Mouse (Mus musculus): Measurements from ENCODE around the gene Lrrtm1. TPM values are rescaled to one million over a fixed set of nuclear protein-coding genes. Genes with fewer than 3 reads are reported as not detected.

Lrrtm1 gene
- polyA plus RNA-seq (2016; fragmentation: Nextera tagmentation; extraction: Ambion mirVana), result 0.25 and 1.5 TPM in 2 replicates

DNA sequence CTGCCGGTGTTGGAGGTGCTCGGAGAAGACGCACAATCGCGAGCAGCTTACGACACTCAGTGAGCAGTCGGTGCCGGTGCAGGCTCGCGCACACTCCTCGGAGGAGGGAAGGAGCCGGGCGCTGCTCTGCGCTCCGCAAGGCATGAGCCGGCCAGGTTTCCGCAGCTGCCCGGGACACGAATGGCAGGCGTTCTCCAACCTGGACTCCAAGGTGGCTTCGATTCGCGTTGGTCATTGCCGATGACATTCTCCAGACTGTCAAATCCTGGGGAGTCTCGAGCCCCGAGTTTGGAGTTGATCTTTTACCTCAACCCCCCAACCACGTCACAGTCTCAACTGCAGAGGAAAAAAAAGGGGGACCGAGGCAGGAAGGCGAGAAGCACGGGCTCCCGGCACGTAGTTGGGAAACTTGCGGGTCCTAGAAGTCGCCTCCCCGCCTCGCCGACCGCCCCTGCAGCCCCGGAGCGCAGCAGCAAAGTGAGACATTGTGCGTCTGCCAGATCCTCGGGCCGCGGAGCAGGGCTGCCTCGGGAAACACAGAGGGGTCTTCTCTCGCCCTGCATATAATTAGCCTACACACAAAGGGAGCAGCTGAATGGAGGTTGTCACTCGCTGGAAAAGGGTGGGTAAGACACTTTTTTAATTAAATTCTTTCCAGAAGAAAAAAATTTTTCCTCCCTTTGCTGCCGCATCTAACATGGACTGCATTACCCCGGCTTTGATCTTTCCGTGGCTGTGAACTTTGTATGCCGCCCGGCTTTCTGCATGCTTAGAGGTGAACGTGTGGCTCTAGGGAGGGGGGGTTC is at the start of gene Lrrtm1:
TSS of gene Lrrtm1 (plus strand) at position 89 of the 806 bp plus-strand sequence.
- Histone ChIP-seq H3K9me3 (no peaks in the 10 kb centered on the region), H3K4me1 (peaks cover 7% of the 10 kb centered on the region), H3K27me3 (ENCODE audit: insufficient read depth, poor library complexity, severe bottlenecking) (peaks cover 63% of the 10 kb centered on the region), H3K4me3 (peak within 1 kb of the TSS; percentile 63), H3K27ac (no peak within 1 kb of the TSS), H3K36me3 (no peaks in the 10 kb centered on the region)
- WGBS, result under 1% methylated on average over 53 of the region's 53 CpGs
- DNase-seq (ENCODE audit: low spot score), result no peak

DNA sequence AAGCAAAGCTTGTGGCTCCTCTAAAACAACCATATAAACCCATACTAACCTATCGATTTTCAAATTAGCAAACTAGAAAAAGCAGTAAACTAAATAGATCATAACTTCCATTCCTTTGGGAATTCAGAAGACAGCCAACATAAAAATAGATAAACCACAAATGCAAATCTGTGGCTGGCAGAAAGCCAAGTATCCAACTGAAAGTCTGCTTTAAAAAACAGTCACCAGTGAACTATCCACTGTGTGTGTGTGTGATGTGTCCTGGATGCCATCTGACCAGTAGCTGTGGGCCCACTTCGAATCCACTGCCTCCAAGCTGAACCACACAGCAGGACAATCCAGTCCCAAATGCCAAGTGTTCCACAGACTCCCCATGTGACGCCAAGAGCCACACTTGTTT is 45.8 kb upstream of the Lrrtm1 start:
- 87% methylated on average over 3 of the region's 3 CpGs for WGBS
- H3K4me1 ChIP-seq, result no peaks in the 10 kb centered on the region
- DNase-seq (ENCODE audit: low spot score), result no peak

DNA sequence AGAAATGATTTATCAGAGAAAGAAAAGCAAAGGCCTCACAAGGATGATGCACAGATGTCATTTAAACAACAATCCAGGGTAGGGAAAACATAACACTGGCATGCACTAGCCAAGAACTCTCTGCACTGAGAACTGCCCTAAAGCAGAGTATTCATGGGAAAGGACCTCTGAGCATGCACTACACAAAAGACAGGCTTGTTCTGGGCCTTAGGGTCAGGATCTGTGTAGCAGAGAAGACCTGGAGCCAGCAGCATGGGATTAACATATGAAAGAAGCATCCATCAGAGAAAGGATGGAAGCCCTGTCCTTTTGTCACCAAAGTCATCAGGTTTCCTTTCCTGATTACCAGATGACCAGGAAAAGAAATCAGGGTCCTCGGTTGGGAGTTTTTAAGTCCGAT is 43.1 kb upstream of the Lrrtm1 start:
- no peak for DNase-seq (ENCODE audit: low spot score)
- WGBS, result 81% methylated on average over 2 of the region's 2 CpGs
- H3K9me3 ChIP-seq, result no peaks in the 10 kb centered on the region
- no peak overlapping the region for H3K4me3 ChIP-seq
- no peaks in the 10 kb centered on the region for H3K27me3 ChIP-seq (ENCODE audit: insufficient read depth, poor library complexity, severe bottlenecking)
- no peaks in the 10 kb centered on the region for H3K4me1 ChIP-seq
- H3K27ac ChIP-seq, result no peak overlapping the region
- no peaks in the 10 kb centered on the region for H3K36me3 ChIP-seq

More for the DNA sequence above, 45.8 kb upstream of the Lrrtm1 start:
- no peaks in the 10 kb centered on the region for H3K27me3 ChIP-seq (ENCODE audit: insufficient read depth, poor library complexity, severe bottlenecking)
- no peaks in the 10 kb centered on the region for H3K9me3 ChIP-seq
- no peaks in the 10 kb centered on the region for H3K36me3 ChIP-seq
- H3K27ac ChIP-seq, result no peak overlapping the region
- no peak overlapping the region for H3K4me3 ChIP-seq

DNA sequence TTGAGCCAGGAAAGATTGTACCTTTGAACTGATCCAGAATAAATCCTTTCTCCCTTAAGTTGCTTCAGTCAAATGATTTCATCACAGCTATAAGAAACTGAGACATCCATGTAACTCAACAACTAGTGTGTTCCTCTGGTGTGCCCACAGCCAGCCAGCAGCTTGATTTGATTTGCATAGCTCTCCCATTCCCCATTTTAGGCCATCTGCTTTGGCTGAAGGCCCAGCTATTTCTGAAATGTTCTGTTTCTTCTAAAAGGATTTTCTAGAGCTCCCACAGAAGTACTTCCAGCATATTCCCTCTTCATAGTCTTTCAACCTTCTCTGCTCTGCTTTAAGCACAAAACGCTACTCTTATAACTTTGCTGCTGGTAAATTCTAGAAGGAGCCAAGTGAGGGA is 33.3 kb upstream of the Lrrtm1 start:
- H3K36me3 ChIP-seq, result no peaks in the 10 kb centered on the region
- no peak for DNase-seq (ENCODE audit: low spot score)
- 72% methylated on average over 1 of the region's 1 CpGs for WGBS

DNA sequence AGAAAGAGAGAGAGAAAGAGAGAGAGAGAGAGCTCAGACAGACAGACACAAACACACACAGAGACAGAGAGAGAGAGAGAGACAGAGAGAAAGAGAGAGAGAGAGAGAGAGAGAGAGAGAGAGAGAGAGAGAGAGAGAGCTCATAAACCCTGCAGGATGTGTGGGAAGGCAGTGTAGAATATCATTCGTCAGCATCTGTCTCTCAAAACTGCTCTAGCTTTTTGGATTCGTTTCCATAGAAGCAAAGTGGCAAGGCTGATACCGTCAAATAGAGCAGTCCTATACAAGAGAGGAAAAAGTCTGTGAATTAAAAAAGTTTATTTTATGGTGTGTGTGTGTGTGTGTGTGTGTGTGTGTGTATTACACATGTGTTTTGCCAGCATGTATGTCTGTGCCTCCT is 32.6 kb upstream of the Lrrtm1 start:
- no peaks in the 10 kb centered on the region for H3K27me3 ChIP-seq (ENCODE audit: insufficient read depth, poor library complexity, severe bottlenecking)
- 72% methylated on average over 3 of the region's 3 CpGs for WGBS
- no peaks in the 10 kb centered on the region for H3K9me3 ChIP-seq
- no peak overlapping the region for H3K27ac ChIP-seq
- H3K36me3 ChIP-seq, result no peaks in the 10 kb centered on the region
- no peaks in the 10 kb centered on the region for H3K4me1 ChIP-seq
- DNase-seq (ENCODE audit: low spot score), result no peak
- no peak overlapping the region for H3K4me3 ChIP-seq

More for the DNA sequence above, 33.3 kb upstream of the Lrrtm1 start:
- no peaks in the 10 kb centered on the region for H3K27me3 ChIP-seq (ENCODE audit: insufficient read depth, poor library complexity, severe bottlenecking)
- no peaks in the 10 kb centered on the region for H3K4me1 ChIP-seq
- no peak overlapping the region for H3K4me3 ChIP-seq
- H3K27ac ChIP-seq, result no peak overlapping the region
- H3K9me3 ChIP-seq, result no peaks in the 10 kb centered on the region

DNA sequence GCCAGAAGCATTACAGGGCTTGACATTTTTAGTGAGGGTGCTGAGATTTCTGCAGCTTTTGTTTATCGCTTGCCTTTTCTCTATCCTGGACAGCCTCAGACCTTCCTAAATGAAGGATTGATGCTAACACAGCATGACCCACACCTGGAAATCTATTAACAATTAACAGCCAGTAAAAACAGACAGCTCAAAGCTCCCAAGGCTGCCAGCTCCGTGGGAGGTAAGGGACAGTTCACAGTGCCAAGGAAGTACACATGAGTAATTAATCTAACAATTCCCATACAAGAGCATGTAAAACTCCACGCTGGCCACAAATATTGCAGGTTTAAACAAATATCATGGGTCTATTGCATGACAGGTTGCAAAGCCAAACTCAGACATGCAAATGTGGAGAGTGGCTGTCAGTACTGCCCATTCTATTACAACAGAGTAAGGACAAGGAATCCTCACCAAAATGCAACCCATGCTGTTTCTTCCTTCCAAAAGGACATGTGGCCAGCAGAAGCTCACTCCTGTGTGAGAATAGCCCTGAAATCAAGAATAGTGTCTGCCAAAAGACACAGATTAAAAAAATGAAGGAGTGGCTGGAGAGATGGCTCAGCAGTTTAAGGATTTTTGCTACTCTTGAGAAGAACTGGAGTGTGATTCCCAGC is 28.6 kb upstream of the Lrrtm1 start:
- Histone ChIP-seq H3K27me3 (ENCODE audit: insufficient read depth, poor library complexity, severe bottlenecking) (no peaks in the 10 kb centered on the region), H3K36me3 (no peaks in the 10 kb centered on the region), H3K4me1 (no peaks in the 10 kb centered on the region), H3K4me3 (no peak overlapping the region), H3K9me3 (no peaks in the 10 kb centered on the region), H3K27ac (no peak overlapping the region)
- 45% methylated on average over 3 of the region's 3 CpGs for WGBS
- DNase-seq (ENCODE audit: low spot score), result no peak

DNA sequence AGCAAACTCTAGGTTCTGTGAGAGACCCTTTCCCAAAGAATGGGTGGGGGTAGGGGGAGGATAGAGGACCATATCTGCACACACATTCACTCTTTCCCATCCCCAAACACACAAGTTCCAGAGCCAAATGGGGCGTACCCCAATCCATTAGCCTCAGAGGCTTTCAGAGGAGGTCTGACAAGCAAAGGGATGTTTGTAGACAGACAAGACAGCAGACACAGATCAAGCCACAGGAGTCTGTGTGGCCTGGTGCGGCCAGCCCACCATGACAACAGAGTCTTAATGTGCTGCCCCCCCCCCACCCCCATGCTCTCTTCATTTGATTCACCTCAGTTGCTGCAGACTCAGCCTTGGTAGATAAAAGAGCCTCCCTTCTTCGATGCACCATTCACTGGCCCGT is 27.2 kb upstream of the Lrrtm1 start:
- WGBS, result 83% methylated on average over 4 of the region's 4 CpGs
- no peak overlapping the region for H3K4me3 ChIP-seq
- H3K27ac ChIP-seq, result no peak overlapping the region
- H3K27me3 ChIP-seq (ENCODE audit: insufficient read depth, poor library complexity, severe bottlenecking), result no peaks in the 10 kb centered on the region
- H3K4me1 ChIP-seq, result no peaks in the 10 kb centered on the region
- no peaks in the 10 kb centered on the region for H3K9me3 ChIP-seq
- DNase-seq (ENCODE audit: low spot score), result no peak
- no peaks in the 10 kb centered on the region for H3K36me3 ChIP-seq

DNA sequence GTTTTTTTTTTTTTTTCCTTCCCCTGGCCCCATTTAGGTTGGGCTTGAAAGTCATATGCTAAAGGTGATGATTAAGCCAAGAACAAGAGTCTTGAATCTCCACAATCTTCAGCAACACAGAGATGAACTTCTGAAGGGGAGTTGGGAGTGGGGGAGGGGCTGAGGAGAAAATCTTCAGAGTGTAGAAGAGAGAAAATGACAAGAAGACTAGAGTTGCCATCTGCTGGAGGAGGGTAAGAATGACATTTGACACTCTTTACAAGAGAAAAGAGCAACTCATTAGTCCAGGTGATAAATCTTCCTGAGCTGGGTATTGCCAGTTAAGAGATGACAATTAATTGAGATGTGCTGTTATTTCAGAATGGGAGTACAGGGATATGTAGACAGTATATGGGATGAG is 23.6 kb upstream of the Lrrtm1 start:
- Histone ChIP-seq H3K27me3 (ENCODE audit: insufficient read depth, poor library complexity, severe bottlenecking) (no peaks in the 10 kb centered on the region), H3K4me3 (no peak overlapping the region), H3K9me3 (no peaks in the 10 kb centered on the region), H3K27ac (no peak overlapping the region), H3K4me1 (no peaks in the 10 kb centered on the region; the same call in 1 of the 2 replicates), H3K36me3 (no peaks in the 10 kb centered on the region)
- no peak for DNase-seq (ENCODE audit: low spot score)

DNA sequence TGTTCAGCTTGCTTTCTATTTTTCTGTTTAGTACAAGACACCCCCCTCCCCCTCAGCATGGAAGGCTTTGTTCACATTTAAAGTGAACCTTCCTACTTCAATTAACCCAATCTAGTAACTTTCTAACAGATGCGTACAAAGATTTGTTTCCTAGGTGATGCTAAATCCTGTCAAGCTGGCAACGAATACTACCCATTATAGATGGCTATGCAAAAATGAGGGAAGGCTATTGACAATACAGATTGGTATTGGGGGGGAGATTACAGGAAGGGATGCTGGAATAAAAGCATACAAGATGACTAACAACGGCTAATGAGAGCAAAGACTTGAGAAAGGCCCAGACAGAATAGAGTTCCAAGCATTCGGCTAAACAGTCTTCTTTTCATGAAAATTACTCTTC is 21.7 kb upstream of the Lrrtm1 start:
- Histone ChIP-seq H3K9me3 (no peaks in the 10 kb centered on the region), H3K4me3 (no peak overlapping the region), H3K36me3 (no peaks in the 10 kb centered on the region), H3K27ac (no peak overlapping the region), H3K27me3 (ENCODE audit: insufficient read depth, poor library complexity, severe bottlenecking) (no peaks in the 10 kb centered on the region), H3K4me1 (no peaks in the 10 kb centered on the region; the same call in 1 of the 2 replicates)
- WGBS, result 84% methylated on average over 4 of the region's 4 CpGs
- DNase-seq (ENCODE audit: low spot score), result no peak

DNA sequence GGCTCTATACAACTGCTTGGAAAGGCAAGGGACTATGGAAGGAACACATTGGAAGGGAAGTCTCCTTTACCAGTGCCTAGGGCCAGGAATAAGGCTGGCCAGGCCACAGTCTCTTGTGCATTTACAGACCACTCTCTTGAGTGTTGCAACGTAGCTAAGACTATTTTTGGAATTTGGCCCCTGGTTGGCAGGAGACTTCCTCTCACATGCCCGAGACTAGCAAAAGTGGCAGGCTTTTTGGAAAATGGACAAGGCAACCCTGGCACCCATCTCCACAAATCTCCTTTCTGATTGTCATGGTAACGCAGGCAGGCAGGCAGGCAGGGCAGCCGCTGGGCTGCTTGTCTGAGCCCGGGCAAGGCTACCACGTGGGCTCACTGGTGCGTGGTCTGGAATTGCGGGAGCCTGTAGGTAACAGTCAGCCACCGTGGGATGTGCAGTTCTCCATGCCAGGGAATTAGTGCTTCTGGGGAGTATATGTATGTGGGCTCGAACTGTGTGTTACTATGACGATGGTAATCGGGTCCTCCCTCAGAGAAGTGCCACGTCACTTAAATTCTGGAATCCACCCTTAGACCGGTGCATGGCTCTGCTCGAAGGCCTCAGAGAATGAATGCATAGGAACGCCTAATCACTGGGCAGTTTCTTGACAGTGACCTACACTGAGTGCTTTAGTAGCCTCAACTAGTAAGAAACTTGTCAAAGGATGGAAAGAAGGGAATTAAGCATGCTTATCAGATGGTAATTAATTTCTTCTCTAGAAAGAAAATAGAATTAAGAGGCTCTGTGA is 19.4 kb upstream of the Lrrtm1 start:
- no peaks in the 10 kb centered on the region for H3K27me3 ChIP-seq (ENCODE audit: insufficient read depth, poor library complexity, severe bottlenecking)
- 71% methylated on average over 16 of the region's 16 CpGs for WGBS

DNA sequence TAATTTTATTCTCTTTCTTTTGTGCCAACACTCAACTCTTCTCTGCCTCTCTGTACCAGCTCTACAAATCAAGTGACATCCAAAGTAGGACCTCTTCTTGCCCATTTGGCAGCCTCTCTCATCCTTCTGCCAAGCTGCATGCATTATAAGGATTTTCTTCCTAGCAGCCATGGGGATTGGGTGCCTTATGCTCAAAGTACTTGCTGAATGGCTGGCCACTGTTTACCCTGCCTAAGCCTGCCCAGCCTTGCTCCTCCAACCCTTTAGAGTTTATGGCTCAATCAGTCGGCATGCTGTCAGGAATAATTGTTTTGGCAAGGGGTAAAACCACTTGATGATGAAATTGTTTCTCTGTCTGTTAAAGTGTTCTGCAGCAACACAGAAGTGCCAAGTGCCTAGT is 2.1 kb upstream of the Lrrtm1 start:
- 42% methylated on average over 1 of the region's 1 CpGs for WGBS
- peaks cover 46% of the 10 kb centered on the region for H3K27me3 ChIP-seq (ENCODE audit: insufficient read depth, poor library complexity, severe bottlenecking)
- H3K9me3 ChIP-seq, result no peaks in the 10 kb centered on the region
- no peaks in the 10 kb centered on the region for H3K36me3 ChIP-seq
- DNase-seq (ENCODE audit: low spot score), result no peak
- H3K27ac ChIP-seq, result no peak overlapping the region
- H3K4me1 ChIP-seq, result peaks cover 7% of the 10 kb centered on the region
- H3K4me3 ChIP-seq, result no peak overlapping the region

More for the DNA sequence above, 19.4 kb upstream of the Lrrtm1 start:
- DNase-seq (ENCODE audit: low spot score), result no peak
- Histone ChIP-seq H3K27ac (no peak overlapping the region), H3K9me3 (no peaks in the 10 kb centered on the region), H3K36me3 (no peaks in the 10 kb centered on the region), H3K4me1 (no peaks in the 10 kb centered on the region; the same call in 1 of the 2 replicates), H3K4me3 (no peak overlapping the region)

DNA sequence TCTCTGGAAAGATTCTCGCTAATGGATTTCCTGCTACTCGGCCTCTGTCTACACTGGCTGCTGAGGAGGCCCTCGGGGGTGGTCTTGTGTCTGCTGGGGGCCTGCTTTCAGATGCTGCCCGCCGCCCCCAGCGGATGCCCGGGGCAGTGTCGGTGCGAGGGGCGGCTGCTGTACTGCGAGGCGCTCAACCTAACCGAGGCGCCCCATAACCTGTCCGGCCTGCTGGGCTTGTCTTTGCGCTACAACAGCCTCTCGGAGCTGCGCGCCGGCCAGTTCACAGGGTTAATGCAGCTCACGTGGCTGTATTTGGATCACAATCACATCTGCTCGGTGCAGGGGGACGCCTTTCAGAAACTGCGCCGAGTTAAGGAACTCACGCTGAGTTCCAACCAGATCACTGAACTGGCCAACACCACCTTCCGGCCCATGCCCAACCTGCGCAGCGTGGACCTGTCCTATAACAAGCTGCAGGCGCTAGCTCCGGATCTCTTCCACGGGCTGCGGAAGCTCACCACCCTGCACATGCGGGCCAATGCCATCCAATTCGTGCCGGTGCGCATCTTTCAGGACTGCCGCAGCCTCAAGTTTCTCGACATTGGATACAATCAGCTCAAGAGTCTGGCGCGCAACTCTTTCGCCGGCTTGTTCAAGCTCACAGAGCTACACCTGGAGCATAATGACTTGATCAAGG is 1.2 kb downstream of the Lrrtm1 start:
- WGBS, result under 1% methylated on average over 43 of the region's 43 CpGs
- H3K4me1 ChIP-seq, result peaks cover 7% of the 10 kb centered on the region
- H3K9me3 ChIP-seq, result no peaks in the 10 kb centered on the region
- no peak for DNase-seq (ENCODE audit: low spot score)
- H3K4me3 ChIP-seq, result peak overlapping the region; percentile 63
- peaks cover 68% of the 10 kb centered on the region for H3K27me3 ChIP-seq (ENCODE audit: insufficient read depth, poor library complexity, severe bottlenecking)
- H3K36me3 ChIP-seq, result no peaks in the 10 kb centered on the region
- no peak overlapping the region for H3K27ac ChIP-seq

Measured in heart, embryonic 10.5 days (tissue).